Comparison of ENCODE assay signal across 9 mouse cellular contexts in genomic region chr15:61417506-61417905, GRCm38 (mm10).
"Had no signal": no experiment of that assay in that cellular context is flagged by ENCODE, and none has a peak within 500 bp of the region (broad histone marks: within the 10 kb centered on the region; RNA-seq: fewer than 3 reads in every experiment).

No protein-coding gene starts in this region.

- DNase-seq: kidney, postnatal 25 days; liver, embryonic 13.5 days; lung, adult 2 months; lung, postnatal 14 days; lung, postnatal 4 days; retina, postnatal 1 day; right cerebral cortex, postnatal 25 days; spleen, adult 18-20 months; thymus, postnatal 25 days had no signal
